Mouse (Mus musculus) telencephalon, adult 2 months (tissue): ENCODE data around the gene Chd6.
"Not testable (repeated sequence)": the region's sequence is repeated elsewhere in the genome, so short reads cannot be mapped to it uniquely, and the experiment has no call there.

Source experiments
- DNase-seq: peaks from one replicate; pipeline ENCODE4 v3.0.0-alpha.2; 2011; ENCODE audit warnings: low read depth, low spot score

Chd6 gene

GRCm38 (mm10) chr2:160990339-160991070 is 118.4 kb downstream of the Chd6 start:
- DNase-seq: no peak

DNA sequence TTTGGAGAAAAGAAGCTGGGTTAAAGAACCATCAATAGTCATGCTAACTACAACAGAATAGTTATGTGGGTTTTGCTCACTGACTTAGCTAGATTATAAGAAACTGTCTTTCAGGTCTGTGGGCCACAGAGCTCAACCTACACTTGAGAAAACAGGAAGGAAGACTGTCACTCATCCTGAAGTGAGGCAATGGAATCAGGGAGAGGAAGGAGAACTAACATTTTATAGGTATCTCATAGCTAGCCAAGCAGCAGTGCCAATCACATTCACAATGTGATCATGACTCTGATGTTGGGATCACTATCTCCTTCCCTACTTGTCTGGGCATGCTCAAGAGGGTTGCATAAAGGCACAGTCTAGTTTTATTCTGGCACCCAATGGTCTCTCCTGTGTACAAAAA is 121.4 kb downstream of the Chd6 start:
- no peak for DNase-seq

DNA sequence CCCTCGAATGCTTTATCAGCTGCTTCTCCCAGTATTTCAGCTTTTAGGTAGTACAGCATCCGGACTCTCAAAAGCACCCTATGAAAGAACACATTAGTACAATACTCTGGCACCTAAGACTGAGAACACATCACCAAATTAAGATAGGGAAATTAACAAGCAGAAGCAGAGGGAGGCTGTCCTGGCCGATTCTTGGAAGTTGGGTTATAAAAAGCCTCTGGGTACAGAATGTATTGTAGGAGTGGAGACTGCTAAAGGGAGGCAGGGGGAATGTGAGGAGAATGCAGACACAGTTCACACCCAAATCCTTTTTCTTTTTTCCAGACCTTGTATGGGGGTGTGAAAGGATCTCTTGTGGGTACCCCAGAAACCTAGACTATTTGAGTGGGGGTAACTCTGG is 126.2 kb downstream of the Chd6 start:
- peak; percentile 65 for DNase-seq

DNA sequence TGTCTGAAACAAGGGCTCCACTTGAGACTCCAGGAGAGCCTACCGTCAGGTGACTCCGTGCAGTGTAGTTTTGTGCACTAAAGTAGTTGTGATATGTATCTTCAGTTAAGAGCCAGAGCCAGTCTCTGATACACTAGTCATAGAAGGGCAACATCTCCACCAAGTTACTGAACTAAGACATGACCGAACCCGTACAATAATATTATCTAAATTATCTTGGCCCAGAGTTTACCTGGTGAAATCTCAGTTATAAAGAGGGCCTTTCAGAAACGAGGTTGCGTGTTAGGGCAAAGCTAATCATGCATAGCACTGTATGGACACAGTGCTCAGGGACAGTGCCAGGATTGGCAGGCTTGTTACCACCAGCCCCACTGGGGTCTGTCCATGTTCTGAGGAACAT is 127.1 kb downstream of the Chd6 start:
- DNase-seq: no peak

DNA sequence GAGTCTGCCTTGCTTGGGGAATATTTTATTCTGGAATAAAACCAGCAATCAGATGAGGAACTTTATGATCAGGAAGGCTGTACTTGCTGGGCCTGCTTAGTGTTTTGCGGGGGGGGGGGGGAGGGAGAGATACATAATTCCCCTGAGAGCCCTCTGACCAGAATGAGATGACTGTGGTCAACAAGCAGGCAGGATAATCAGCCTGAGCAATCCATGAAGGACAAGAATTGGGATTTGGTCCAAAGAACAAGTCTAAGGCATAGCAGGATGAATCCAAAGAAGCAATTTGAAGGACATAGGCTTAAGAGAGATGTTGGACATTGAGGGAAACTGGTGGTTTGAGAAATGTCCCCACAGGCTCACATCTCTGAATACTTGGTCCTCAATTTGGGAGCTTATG is 130.2 kb downstream of the Chd6 start:
- DNase-seq: no peak

DNA sequence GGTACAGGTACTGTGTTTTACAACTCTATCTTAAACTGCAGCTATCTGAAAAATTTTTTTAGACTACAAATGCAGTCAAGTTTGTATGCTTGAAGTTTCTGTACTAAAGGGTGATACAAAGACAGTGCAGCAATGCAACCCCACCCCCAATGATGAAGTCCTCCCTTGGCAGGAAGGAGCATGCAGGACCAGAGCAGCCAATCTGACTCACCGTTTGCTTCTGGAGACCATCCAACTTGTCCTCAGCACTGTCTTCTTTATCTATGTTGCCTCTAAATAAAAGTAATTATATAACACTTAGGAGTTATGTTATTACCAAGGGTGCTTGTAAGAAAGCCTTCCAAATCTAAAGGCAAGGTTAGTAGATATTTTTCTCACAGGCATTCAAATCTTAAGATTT is 131.6 kb downstream of the Chd6 start:
- DNase-seq: no peak

DNA sequence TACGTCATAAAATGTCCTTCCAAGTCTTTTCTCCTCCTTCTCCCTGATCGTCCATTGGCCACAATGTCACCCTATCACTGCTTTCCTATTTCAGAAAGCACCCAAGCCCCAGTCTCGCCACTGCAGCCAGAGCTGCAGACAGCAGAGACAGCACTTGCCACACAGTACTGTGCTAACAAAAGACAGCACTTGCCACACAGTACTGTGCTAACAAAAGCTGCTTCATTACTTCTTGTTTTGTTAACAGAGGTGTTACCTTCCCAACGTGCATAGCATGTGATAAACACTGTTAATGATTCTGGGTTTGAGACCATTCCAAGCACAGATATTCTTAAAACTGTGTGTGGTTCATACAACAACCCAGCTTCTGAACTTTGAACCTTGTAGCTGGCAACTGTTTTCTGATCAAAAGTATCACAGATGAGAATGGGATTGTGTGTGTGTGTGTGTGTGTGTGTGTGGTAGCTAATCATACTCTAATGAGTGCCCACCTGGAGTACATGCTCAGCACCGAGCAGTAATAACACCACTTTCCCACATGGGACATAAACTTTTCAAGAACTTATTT is 135.1 kb downstream of the Chd6 start:
- DNase-seq: no peak

DNA sequence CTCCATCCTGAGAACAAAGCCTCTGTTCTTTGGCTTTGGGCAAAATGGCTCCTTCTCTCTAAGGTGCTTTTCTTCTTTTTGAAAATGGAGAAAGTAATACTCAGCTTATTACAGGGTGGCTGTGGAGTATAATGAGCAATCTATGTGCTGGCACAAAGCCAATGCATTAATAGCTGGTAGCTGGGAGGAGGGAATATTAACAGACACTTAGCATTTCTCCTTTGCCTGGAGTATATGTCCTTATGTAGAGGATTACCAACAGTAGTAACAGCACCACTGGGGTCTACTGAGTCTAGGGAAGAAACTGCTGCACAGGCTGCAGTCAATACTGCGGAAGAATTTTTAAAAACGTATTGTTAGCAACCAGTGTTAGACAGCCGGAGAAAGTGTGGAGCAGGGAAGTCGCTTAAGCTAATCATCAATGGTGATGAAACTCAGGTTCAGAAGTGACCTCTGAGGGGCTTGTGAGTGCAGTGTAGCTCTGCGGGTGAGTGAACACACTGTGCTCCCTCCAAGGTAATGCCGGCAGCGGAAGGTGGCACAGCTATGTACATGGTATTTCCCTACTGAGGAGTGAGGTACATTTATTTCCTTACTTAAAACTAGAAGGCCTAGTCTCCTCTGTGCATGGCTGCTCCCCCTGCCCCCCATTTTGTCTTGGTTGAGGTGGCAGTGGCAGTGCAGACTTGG is 136.6 kb downstream of the Chd6 start:
- DNase-seq: no peak

DNA sequence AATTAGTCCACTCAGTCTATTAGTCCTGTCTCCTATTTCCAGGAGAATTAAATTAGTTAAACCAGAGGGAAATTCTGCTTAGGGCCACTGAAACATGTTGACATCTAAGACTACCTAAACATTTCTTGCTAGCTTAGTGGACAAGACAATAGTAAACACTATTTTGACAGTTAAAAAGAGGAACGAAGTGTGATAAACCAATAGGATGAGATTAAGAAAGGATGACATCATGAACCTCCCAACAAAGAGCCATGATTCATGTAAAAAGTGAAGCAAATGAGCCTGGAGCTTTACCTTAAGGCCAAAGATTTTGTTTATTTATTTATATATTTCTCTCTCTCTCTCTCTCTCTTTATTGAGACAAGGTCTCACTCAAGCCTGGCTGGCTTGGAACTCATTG is 146.7 kb downstream of the Chd6 start:
- DNase-seq: no peak

- no peak for DNase-seq
These were observed 147.8 kb downstream of the Chd6 start for GRCm38 (mm10) chr2:160960956-160961646.

DNA sequence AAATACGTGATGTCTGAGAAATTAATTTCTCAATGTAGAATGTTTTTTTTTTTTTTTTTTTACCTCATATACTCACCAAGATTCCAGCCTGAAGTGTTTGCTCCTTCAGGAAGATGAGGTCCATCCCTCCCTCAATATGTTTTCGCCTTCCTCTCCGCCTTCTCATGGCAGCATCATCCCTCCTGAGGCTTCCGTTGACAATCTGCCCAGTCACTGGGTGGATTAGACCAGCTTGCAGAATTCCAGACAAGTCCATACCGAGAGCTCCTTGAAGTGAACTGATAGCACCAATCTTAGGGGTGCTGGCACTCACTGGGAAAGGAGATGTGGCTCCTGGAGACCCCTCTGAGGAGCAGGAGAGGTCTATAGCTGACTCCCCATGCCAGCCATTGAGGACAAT is 149.0 kb downstream of the Chd6 start:
- DNase-seq: no peak

GRCm38 (mm10) chr2:160958737-160959136 is 150.1 kb downstream of the Chd6 start:
- DNase-seq: no peak

GRCm38 (mm10) chr2:160957801-160958200 is 151.1 kb downstream of the Chd6 start:
- DNase-seq: not testable (repeated sequence)

DNA sequence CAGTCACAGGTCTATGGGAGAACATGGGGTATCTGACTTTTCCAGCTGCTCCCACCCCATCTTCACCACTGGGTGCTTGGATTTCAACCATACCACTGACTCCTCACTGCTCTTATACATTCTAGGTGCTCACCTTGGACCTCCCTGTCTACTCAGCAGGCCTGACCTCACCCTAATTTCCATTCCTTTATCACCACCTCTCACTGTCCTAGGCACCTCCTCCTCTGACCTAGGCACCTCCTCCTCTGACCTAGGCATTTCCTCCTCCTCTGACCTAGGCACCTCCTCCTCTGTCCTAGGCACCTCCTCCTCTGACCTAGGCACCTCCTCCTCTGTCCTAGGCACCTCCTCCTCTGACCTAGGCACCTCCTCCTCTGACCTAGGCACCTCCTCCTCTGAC is 151.6 kb downstream of the Chd6 start:
- not testable (repeated sequence) for DNase-seq

- DNase-seq: peak; percentile 66
These were observed 153.5 kb downstream of the Chd6 start for GRCm38 (mm10) chr2:160955331-160955730.

DNA sequence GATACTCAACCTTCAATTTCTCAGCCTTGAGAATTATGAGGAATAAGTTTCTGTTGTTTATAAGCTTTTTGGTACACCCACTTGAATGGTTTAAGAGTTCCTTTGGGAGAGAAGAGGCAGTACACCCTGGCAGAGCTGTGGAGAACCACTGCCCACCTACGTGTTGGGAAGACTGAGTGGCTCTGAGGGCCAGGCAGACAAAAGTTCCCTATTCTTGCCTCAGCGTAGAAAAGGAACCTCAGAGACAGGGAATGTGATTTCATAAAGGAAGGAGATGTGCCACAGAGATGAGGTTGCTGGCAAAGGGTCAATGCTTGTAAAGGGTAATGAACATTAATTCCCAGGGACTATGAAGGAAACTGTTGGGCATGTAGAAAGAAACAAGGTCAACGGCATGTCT is 154.3 kb downstream of the Chd6 start:
- DNase-seq: no peak

DNA sequence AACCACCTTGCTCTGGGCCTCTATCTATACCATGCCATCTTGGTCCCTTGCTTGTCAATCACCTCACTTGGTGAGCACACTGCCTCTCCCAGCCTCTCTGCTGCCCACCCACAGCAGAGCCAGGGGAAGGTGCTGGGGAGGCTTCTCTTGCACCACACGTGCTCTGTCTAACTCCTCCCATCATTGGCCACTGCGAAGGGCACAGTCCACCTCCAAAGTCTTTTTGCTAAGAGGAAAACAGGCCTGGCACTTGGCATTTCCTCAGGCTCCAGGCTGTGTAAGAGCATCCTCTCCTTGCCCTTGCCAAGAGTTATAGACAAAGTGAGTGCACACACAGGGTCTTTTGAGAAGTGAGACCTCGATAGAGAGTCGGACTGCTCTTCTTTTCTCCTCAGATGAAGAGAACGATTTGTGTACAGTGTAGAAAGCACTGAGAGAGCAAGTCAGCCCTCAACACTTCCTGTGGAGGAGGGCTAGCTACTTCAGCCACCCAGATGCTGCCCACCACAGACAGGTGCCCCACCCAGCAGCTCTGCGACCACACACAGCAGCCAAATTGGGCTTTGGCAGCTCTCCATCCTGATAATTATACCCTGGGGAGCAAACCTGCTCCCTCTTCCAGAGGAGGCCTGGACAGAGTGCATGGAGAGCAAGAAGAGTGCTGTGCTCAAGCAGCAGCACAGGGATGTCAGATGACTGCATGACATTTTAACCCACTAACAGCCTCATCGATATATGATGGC is 155.6 kb downstream of the Chd6 start:
- DNase-seq: no peak

- DNase-seq: no peak
These were observed 157.3 kb downstream of the Chd6 start for GRCm38 (mm10) chr2:160951595-160951994.

- no peak for DNase-seq
These were observed 166.4 kb downstream of the Chd6 start for GRCm38 (mm10) chr2:160942443-160942842.

GRCm38 (mm10) chr2:160940930-160941709 is 167.8 kb downstream of the Chd6 start:
- DNase-seq: no peak

DNA sequence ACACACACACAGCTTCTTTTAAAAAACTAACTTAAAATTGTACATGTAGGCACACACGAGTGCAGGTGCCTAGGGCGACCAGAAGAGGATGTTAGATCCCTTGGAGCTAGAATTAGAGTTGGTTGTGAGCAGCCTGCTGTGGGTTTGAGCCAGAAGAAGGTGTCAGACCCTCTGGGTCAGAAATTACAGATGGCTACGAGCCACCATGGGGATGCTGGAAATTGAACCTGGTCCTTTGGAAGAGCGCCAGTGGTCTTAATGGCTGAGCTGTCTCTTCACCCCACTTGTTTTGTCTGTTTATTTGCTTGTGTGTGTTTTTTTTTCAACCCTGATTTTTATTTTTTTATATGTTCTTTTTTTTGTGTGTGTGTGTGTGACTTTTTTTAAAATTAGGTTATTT is 174.4 kb downstream of the Chd6 start:
- no peak for DNase-seq
